Mouse (Mus musculus) heart, adult 8-10 months (tissue): ENCODE measurements around the gene Fam81b. TPM values are rescaled to one million over a fixed set of nuclear protein-coding genes. Genes with fewer than 3 reads are reported as not detected.
"Not testable (repeated sequence)": the region's sequence is repeated elsewhere in the genome, so short reads cannot be mapped to it uniquely, and the experiment has no call there.

ENCODE experiments used
- DNase-seq: peaks from one replicate; pipeline ENCODE4 v3.0.0; 2022; ENCODE audit warnings: low spot score
- total RNA-seq, 4 experiments: library from RNA; stranded (reverse); gene quantifications; 2 replicates each; pipeline ENCODE4 v1.2.4; 2022

Gene Fam81b
- not detected for total RNA-seq

- no peak for DNase-seq
Measured at GRCm38 (mm10) chr13:76304637-76305122, at the start of gene Fam81b. Gene Fam81b (minus strand): TSS chr13:76305072.

GRCm38 (mm10) chr13:76345941-76346340, 41.1 kb upstream of the Fam81b start:
- not testable (repeated sequence) for DNase-seq

DNA sequence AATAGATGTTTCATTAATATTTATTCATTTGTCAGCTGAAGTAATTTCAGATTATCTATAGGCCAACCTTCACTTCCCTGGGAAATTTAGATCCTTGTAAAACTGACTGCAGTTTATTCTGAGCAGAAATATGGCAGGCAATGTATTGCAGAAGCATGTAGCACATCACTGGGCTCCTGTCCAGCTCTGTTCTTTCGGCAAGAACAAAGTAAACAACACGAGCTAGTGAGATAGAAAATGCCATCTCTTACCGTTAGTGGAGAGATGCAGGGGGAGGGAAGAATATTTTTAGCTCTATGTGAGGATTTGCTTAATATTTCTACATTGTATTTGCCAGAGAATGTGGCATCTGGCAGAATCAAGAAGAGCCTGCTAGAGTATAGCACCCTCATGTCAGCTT, 13.8 kb upstream of the Fam81b start:
- no peak for DNase-seq

GRCm38 (mm10) chr13:76311580-76311979, 6.7 kb upstream of the Fam81b start:
- DNase-seq = no peak

DNA sequence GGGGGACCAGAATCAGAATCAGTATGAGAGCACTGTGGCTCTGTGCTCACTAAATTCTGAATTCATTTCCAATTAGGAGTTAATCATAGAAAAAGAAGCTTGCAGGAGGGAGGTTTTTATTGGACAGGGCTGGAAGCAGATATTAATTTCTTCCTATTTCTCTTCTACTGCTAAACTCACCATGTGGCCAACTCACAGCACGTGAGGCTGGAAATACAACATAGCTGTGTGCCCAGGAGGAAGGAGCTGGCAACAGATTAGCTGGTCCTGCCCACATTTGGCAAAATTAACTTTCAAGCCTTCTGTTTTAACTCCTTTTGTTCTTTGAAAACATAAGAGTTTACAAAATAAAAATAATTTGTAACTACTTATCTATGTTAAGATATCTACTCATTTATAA, 3.9 kb upstream of the Fam81b start:
- no peak for DNase-seq

DNA sequence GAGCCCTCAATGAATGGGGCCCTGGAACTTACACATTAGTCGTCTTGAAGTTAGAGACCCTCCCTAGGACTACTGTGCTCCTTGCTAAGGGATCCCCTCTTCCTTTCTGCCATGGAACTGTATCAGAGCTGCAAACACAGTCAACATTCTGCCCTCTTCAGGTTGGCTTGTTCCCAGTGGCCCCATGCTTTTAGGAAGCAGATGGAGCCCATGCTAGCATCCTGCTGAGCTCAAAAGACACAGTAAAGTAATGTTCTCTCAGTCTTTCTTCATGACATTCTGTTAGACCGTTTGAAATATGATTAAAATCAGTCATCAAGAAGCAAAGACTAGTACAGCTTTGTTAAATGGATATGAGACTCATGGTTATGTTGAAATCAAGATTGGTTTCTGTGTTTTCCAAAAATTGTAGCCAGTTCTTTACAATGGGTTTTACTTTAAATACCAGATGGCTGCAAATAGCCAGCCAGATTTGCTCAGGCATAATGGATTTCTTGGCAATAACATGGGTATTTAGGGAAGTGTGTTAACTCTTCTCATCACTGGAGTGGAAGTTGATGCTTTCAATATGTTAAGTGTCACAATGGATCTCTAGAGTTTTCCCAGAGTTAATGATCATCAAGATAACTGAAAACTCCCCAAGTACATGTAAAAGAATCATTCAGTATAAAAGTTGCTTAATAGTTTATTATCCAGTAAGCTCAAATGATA, 938 bp upstream of the Fam81b start:
- no peak for DNase-seq

DNA sequence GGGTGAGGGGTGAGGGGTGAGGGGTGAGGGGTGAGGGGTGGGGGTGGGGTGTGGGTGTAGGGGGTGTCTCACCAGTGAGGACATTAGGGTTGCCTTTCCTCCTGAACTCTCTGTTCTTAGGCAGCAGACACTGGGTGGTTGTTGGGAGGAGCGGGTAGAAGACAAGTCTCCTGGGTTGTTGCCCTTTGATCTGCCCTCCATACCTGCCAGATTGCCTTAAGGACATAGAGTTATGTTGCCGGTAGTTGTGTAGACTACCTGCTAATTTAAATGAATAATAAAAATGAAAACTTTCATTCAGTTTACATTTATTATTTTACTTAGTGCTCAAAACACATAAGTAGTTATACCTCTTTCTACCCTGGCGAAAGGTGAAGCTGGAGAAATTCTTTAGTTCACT, 369 bp upstream of the Fam81b start:
- no peak for DNase-seq

GRCm38 (mm10) chr13:76304201-76304600, 671 bp downstream of the Fam81b start:
- no peak for DNase-seq

GRCm38 (mm10) chr13:76303160-76303559, 1.7 kb downstream of the Fam81b start:
- no peak for DNase-seq

DNA sequence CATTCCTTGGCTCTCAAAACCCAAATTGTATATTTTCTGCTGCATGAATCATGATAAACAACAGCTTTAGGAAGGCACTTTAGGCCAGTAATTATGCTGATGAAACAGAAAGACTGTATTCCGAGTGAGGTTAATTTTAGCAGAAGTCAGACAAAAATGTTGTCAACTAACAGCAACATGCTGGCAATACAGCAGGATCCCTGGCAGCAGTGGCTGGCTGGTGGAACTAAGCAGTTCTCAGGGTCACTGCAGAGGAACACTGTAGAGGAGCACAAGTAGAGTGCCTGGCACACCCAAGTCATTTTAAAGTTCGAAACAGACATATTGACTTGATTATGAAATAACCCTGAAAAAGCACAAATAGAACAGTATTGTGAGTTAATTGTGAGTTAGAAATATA, 2.8 kb downstream of the Fam81b start:
- DNase-seq = no peak

DNA sequence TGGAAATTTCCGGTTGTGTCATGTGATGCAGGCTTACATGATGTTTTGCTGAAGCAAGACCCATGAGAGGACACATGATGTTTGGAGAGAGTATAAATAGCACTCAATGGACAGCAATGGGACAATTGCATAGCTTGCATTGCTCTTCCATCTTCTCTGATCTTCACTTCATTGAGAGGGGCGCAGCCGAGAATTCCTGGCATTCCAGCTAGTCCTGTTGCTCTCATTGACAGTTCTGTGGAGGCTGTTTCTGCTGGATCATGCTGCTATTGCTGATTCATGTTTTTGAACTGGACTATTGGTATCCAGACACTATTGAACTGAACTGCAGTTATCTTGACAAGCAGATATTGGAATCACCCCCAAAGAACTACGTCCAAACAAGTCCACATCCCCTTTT, 12.8 kb downstream of the Fam81b start:
- DNase-seq = no peak

GRCm38 (mm10) chr13:76284597-76284996, 20.3 kb downstream of the Fam81b start:
- DNase-seq = no peak

- DNase-seq = no peak
Measured at GRCm38 (mm10) chr13:76264361-76265026, 40.4 kb downstream of the Fam81b start.

DNA sequence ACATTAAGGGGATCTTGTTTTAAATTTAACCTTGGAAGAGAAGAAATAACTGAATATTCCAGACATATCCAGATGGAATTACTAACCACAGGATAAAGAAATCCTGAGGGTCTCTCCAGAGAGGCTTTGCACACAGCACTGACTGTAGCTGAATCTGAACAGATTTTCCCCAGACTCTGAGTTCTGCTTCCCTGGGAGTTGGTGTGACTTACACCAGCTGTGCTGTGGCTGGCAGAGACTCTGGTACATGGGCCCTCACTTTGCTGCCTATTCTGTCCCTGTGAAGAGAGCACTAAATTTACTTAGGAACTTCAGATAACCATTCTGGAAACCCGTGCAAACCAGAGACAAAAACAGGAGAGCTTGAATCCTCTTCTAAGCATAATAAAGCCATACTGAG, 46.1 kb downstream of the Fam81b start:
- no peak for DNase-seq

DNA sequence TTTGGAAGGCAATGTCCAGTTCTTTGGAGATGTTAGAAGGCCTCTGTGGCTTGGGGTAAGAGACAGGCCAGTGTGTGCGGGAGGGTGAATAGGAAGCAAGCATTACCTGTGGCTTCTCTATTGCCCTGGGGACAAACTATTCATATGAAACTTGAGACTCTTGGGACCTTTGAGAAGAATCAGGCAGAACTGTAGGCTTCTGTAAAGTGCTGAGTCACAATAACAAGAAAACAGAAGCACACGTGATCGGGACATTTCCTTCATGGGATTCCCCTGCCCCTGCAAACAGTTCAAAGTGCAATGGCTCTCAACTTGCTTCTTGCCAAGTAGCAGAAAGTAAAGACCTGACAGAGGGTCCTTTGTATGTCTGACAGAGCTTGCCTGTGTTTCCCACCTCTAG, 48.5 kb downstream of the Fam81b start:
- peak; percentile 6 for DNase-seq

DNA sequence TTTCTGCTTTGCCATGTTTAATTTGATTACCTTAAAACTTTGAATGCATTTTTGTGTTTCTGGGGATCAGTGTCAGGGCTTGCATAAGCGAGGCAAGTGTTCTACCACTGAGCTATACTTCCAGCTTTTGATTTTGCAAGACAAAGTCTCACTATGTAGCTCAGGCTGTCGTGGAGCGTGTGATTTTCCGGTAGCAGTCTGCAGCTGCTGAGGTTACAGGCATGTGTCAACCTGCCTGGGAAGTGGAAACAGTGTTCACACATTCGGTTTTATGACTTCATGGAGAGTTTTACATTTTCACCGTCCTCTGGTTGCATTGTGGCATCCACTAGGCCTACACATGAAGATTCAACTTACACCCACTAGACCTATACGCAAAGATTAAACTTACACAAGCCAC, 54.8 kb downstream of the Fam81b start:
- no peak for DNase-seq

DNA sequence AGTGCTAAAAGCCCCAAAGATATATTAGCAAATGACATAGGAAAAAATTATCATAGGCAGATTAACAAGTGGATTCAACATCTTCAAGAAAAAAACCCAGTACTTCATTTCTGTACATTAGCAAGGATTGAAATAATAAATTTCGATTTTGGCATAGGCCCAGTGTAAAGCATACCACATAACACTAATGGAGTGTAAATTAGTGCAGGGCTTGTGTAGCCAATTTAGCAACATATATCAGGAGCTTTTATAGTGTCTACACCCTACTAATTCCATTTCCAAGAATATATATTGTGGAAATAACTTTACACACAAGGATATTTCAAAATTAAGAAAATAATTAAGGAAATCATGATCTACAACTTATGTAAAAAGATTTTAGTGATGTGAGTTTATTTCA, 55.8 kb downstream of the Fam81b start:
- DNase-seq = no peak

DNA sequence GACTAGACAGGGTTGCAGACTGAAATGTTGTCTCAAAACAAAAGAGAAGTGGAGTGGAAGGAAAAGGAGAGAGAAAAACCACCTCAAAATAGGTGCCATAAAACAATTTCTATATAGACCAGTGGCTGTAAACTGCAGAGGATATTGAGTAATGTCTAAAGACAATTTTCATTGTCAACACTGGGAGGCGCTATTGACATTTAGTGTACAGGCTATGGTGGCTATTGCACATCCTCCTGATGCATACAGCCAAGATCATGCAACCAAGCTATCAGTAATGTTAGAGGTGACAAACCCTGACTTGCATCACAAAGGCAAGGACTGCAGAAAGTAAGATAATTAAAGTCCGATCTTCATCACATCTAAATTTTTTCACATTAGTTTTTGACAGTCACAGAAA, 89.5 kb downstream of the Fam81b start:
- peak; percentile 5 for DNase-seq

- DNase-seq = no peak
Measured at GRCm38 (mm10) chr13:76214928-76215327, 89.9 kb downstream of the Fam81b start.

GRCm38 (mm10) chr13:76199943-76200342, 104.9 kb downstream of the Fam81b start:
- no peak for DNase-seq

DNA sequence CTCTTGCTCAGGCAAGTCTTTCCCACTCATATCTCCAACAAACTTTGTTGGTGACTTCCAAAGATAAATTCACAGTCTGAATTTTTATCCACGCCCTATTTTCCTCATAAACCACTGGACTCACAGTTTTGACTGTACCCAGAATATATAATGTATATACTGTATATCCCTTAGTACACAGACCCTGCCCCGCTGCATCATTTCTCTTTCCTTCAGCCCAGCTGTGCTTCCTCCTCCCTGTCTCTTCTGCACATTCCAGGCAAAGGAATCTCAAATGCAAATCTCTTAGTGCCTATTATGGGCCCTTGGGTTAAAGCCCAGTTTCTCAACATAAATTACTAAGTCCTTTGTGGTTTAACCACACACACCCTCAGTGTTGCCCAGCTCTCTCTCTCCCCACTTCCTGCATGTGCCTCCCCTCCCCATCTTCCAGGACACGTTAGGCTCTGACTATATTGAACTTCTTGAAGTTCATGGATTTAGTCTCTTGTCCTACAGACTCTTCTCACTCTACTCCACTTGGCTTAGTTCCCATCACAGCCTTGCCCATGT, 107.5 kb downstream of the Fam81b start:
- no peak for DNase-seq

GRCm38 (mm10) chr13:76195431-76196138, 109.3 kb downstream of the Fam81b start:
- DNase-seq = no peak
